Mouse (Mus musculus) heart, embryonic 16.5 days (tissue): ENCODE results near the gene Fam219b. TPM values are rescaled to one million over a fixed set of nuclear protein-coding genes. Genes with fewer than 3 reads are reported as not detected.

Experiments used
- ATAC-seq: fragments of 200-750 bp; cut with Nextera tagmentation; replicated peaks from 2 replicates; pipeline ENCODE4 v1.8.0; 2017; ENCODE audit warnings: moderate number of reproducible peaks; ENCODE audit not compliant: insufficient read depth, low FRiP score; ENCODE audit errors: extremely low read depth
- H3K27ac ChIP-seq: fragments of 300-500 bp; sonication (generic); 2 replicates; pipeline ENCODE4 v1.5.1; 2014; ENCODE audit warnings: mild to moderate bottlenecking, low read length, control low read depth, moderate library complexity
- H3K27me3 ChIP-seq: fragments of 300-500 bp; sonication (generic); 2 replicates; pipeline ENCODE4 v1.6.1; 2014; ENCODE audit warnings: low read length, mixed read lengths; ENCODE audit not compliant: control insufficient read depth, insufficient read depth
- H3K36me3 ChIP-seq: fragments of 300-500 bp; sonication (generic); 2 replicates; pipeline ENCODE4 v1.6.1; 2014; ENCODE audit not compliant: control insufficient read depth, insufficient read depth
- H3K4me1 ChIP-seq: fragments of 300-500 bp; sonication (generic); 2 replicates; pipeline ENCODE4 v1.6.1; 2014; ENCODE audit warnings: low read length, mixed read lengths; ENCODE audit not compliant: control insufficient read depth, insufficient read depth
- H3K4me2 ChIP-seq: fragments of 300-500 bp; sonication (generic); 2 replicates; pipeline ENCODE4 v1.6.1; 2014; ENCODE audit warnings: low read depth, mild to moderate bottlenecking, control low read depth, low read length
- H3K4me3 ChIP-seq: fragments of 300-500 bp; sonication (generic); 2 replicates; pipeline ENCODE4 v1.5.1; 2014; ENCODE audit warnings: mild to moderate bottlenecking, control low read depth, low read length
- H3K9ac ChIP-seq: fragments of 300-500 bp; sonication (generic); 2 replicates; pipeline ENCODE4 v1.6.1; 2014; ENCODE audit warnings: low read length, control low read depth
- H3K9me3 ChIP-seq: fragments of 300-500 bp; sonication (generic); replicated peaks from 2 replicates; pipeline ENCODE4 v1.6.1; 2016; ENCODE audit warnings: low read length; ENCODE audit not compliant: control insufficient read depth
- WGBS: fragments of 180-500 bp; shearing (Covaris S2); extraction: QIAGEN DNeasy Blood & Tissue Kit; methylation state at CpG from one replicate; pipeline ENCODE4 v1.1.7; 2014; 5-methylcytosine and 5-hydroxymethylcytosine counted together
- polyA plus RNA-seq: library from polyadenylated mRNA; unstranded; fragments of >200 nt; fragmentation: Nextera tagmentation; extraction: Ambion mirVana; gene quantifications from 2 replicates; pipeline ENCODE4 v1.2.1, GENCODE M21; 2015

The Fam219b gene
- polyA plus RNA-seq, 1 experiment from 2014 or later: 13.4 TPM

GRCm38 (mm10) chr9:57539550-57539949, 2.2 kb downstream of the Fam219b start:
- Histone ChIP-seq H3K27ac (no peak overlapping the region), H3K36me3 (peaks cover 25% of the 10 kb centered on the region), H3K4me2 (no peak overlapping the region), H3K4me1 (peaks cover 13% of the 10 kb centered on the region), H3K9ac (no peak overlapping the region), H3K9me3 (no peaks in the 10 kb centered on the region), H3K4me3 (no peak overlapping the region), H3K27me3 (no peaks in the 10 kb centered on the region)
- WGBS: 85% methylated on average over 2 of the region's 2 CpGs
- ATAC-seq: no peak

- Histone ChIP-seq H3K27ac (no peak overlapping the region), H3K4me3 (no peak overlapping the region), H3K9me3 (no peaks in the 10 kb centered on the region), H3K4me1 (peaks cover 13% of the 10 kb centered on the region), H3K36me3 (peaks cover 36% of the 10 kb centered on the region), H3K27me3 (no peaks in the 10 kb centered on the region), H3K4me2 (no peak overlapping the region), H3K9ac (no peak overlapping the region)
- WGBS: 12% methylated on average over 1 of the region's 1 CpGs
- ATAC-seq: no peak
Observed at GRCm38 (mm10) chr9:57541312-57541711, 4.0 kb downstream of the Fam219b start.

GRCm38 (mm10) chr9:57543951-57544350, 6.6 kb downstream of the Fam219b start:
- Histone ChIP-seq H3K27ac (no peak overlapping the region), H3K9ac (no peak overlapping the region), H3K4me1 (peaks cover 3% of the 10 kb centered on the region), H3K27me3 (no peaks in the 10 kb centered on the region), H3K9me3 (no peaks in the 10 kb centered on the region), H3K36me3 (peaks cover 45% of the 10 kb centered on the region), H3K4me2 (no peak overlapping the region), H3K4me3 (no peak overlapping the region)
- 75% methylated on average over 3 of the region's 3 CpGs for WGBS
- ATAC-seq: no peak

GRCm38 (mm10) chr9:57547287-57547686, 10.0 kb downstream of the Fam219b start:
- Histone ChIP-seq H3K27ac (no peak overlapping the region), H3K9ac (no peak overlapping the region), H3K9me3 (no peaks in the 10 kb centered on the region), H3K4me1 (peaks cover 28% of the 10 kb centered on the region), H3K27me3 (no peaks in the 10 kb centered on the region), H3K4me3 (no peak overlapping the region), H3K4me2 (no peak overlapping the region), H3K36me3 (peaks cover 47% of the 10 kb centered on the region)
- no peak for ATAC-seq
- 52% methylated on average over 5 of the region's 5 CpGs for WGBS

- no peak for ATAC-seq
- H3K27me3 ChIP-seq: no peaks in the 10 kb centered on the region
- no peaks in the 10 kb centered on the region for H3K9me3 ChIP-seq
- H3K4me1 ChIP-seq: peaks cover 29% of the 10 kb centered on the region
- H3K9ac ChIP-seq: no peak overlapping the region
- H3K4me2 ChIP-seq: no peak overlapping the region
- no peak overlapping the region for H3K27ac ChIP-seq
- 84% methylated on average over 11 of the region's 11 CpGs for WGBS
- peaks cover 44% of the 10 kb centered on the region for H3K36me3 ChIP-seq
- no peak overlapping the region for H3K4me3 ChIP-seq
Observed at GRCm38 (mm10) chr9:57547869-57548268, 10.5 kb downstream of the Fam219b start.

- Histone ChIP-seq H3K4me3 (no peak overlapping the region), H3K4me1 (peaks cover 30% of the 10 kb centered on the region), H3K27ac (peak overlapping the region; percentile 80), H3K4me2 (no peak overlapping the region), H3K9ac (peak overlapping the region; percentile 22; the same call in 1 of the 2 replicates), H3K9me3 (no peaks in the 10 kb centered on the region), H3K27me3 (no peaks in the 10 kb centered on the region), H3K36me3 (peaks cover 31% of the 10 kb centered on the region)
- no peak for ATAC-seq
- WGBS: 85% methylated on average over 4 of the region's 4 CpGs
Observed at GRCm38 (mm10) chr9:57549186-57549585, 11.9 kb downstream of the Fam219b start.

GRCm38 (mm10) chr9:57550126-57550862, 13.0 kb downstream of the Fam219b start:
- H3K27me3 ChIP-seq: no peaks in the 10 kb centered on the region
- WGBS: 52% methylated on average over 11 of the region's 11 CpGs
- peak; percentile 89 for ATAC-seq
- peaks cover 30% of the 10 kb centered on the region for H3K4me1 ChIP-seq
- peaks cover 22% of the 10 kb centered on the region for H3K36me3 ChIP-seq
- H3K9ac ChIP-seq: no peak overlapping the region
- 0 out of 2 replicates have a peak overlapping the region, but pooled peaks have one; percentile 15 for H3K4me3 ChIP-seq
- H3K27ac ChIP-seq: peak overlapping the region; percentile 80
- no peaks in the 10 kb centered on the region for H3K9me3 ChIP-seq
- peak overlapping the region; percentile 26 for H3K4me2 ChIP-seq

GRCm38 (mm10) chr9:57552139-57552887, 15.0 kb downstream of the Fam219b start, which contains the start of gene Mpi:
TSS of gene Mpi (minus strand) at chr9:57552763.
- H3K27me3 ChIP-seq: no peaks in the 10 kb centered on the region
- peaks cover 30% of the 10 kb centered on the region for H3K4me1 ChIP-seq
- 2% methylated on average over 28 of the region's 28 CpGs for whole genome bisulfite sequencing
- H3K27ac ChIP-seq: peak within 1 kb of the TSS; percentile 6
- H3K4me2 ChIP-seq: peak within 1 kb of the TSS; percentile 76
- H3K9me3 ChIP-seq: no peaks in the 10 kb centered on the region
- peaks cover 11% of the 10 kb centered on the region for H3K36me3 ChIP-seq
- H3K4me3 ChIP-seq: peak within 1 kb of the TSS; percentile 76
- H3K9ac ChIP-seq: peak within 1 kb of the TSS; percentile 77
- ATAC-seq: no peak; the same call in 1 of the 2 replicates

- 74% methylated on average over 11 of the region's 11 CpGs for WGBS
- no peak overlapping the region for H3K4me3 ChIP-seq
Observed at GRCm38 (mm10) chr9:57553119-57553518, 15.8 kb downstream of the Fam219b start.

More at GRCm38 (mm10) chr9:57553119-57553518, 15.8 kb downstream of the Fam219b start:
- H3K9me3 ChIP-seq: no peaks in the 10 kb centered on the region
- H3K9ac ChIP-seq: no peak overlapping the region; the same call in 1 of the 2 replicates
- ATAC-seq: no peak
- peaks cover 9% of the 10 kb centered on the region; the same call in 1 of the 2 replicates for H3K36me3 ChIP-seq
- H3K4me2 ChIP-seq: no peak overlapping the region
- peaks cover 30% of the 10 kb centered on the region for H3K4me1 ChIP-seq
- no peaks in the 10 kb centered on the region for H3K27me3 ChIP-seq
- H3K27ac ChIP-seq: no peak overlapping the region
